17 mouse cellular contexts compared by ENCODE assay signal in the genomic region with DNA sequence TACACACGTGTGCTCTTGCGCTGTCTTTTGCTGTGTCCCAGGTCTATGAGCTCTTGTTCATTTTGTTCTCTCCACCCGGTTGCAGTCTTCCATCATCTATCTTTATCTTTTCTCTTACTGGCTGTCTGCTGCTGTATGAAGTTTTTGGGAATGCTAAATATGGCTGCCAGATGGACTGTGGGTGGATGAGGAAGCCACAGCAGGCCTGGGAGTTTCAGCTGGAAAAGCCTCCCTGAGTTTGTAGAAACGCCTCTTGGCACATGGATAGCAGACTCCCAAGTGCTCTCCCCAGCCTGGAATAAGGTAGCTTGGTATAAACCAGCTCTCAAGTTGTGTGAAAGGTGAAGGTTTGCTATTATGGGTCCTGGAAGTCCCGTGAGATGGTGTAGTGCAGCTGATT. TPM values are rescaled to one million over a fixed set of nuclear protein-coding genes. Genes with fewer than 3 reads are reported as not detected.
DNase-seq lines count a peak whose midpoint lies in the region; ATAC-seq and TF ChIP-seq lines count a peak whose summit lies in the region.
"Had no signal": no experiment of that assay in that cellular context is flagged by ENCODE, and none has a peak within 500 bp of the region (broad histone marks: within the 10 kb centered on the region; RNA-seq: fewer than 3 reads in every experiment).

No protein-coding gene starts in this region.

- intact Hi-C loops in left cerebral cortex, adult 2 months (cut with DNase I): loop anchor here (1.0 to 10.0 kb wide), 6 partner anchors 34 to 726 kb away; a partner anchor contains a TSS

- TF ChIP-seq CTCF in left cerebral cortex, adult 2 months (IDR thresholded peaks at IDR 0.05): no peak

- peak overlapping the region; percentile 93 for H3K27ac ChIP-seq in left cerebral cortex, adult 2 months
- H3K27ac ChIP-seq: hindbrain, postnatal 0 days; limb, embryonic 15.5 days had no signal

- peak; percentile 93 to 94 for DNase-seq in frontal cortex, adult 2 months (ENCODE audit: extremely low spot score in 1 of 2, low spot score in 1 of 2)
- peak; percentile 86 for DNase-seq in layer of hippocampus, adult 11-12 months (ENCODE audit: low spot score)
- DNase-seq in left cerebral cortex, adult 2 months (ENCODE audit: extremely low spot score in 1 of 2, low spot score in 2 of 2): peak; percentile 67 to 76
- peak; percentile 83 to 92 for DNase-seq in right cerebral cortex, postnatal 36 days (ENCODE audit: low spot score in 2 of 2)
- DNase-seq in urinary bladder, postnatal 14 days (ENCODE audit: low spot score): no peak
- DNase-seq in kidney, adult 9 months: no peak
- DNase-seq: adrenal gland, postnatal 10 days; cerebellum, postnatal 10 days; gastrocnemius, postnatal 14 days; heart, postnatal 10 days; kidney, adult 8-10 months; liver, postnatal 0 days; lung, postnatal 4 days had no signal

- H3K4me3 ChIP-seq in left cerebral cortex, adult 2 months: no peak overlapping the region
- H3K4me3 ChIP-seq: limb, embryonic 15.5 days had no signal

- ATAC-seq in inflammation-experienced regulatory T-cells, adult 6 months: no peak
- ATAC-seq: CD4-positive, CD25-positive, alpha-beta regulatory T cell, adult 4 months; hindbrain, postnatal 0 days; liver, postnatal 0 days had no signal

RNA-seq across cellular contexts. Expression of a gene that starts 41.2 kb away (rescaled TPM):
- 12.0 and 12.7 TPM in 2 replicates for polyA plus RNA-seq in frontal cortex, adult 2 months (2012; rRNA removed)
- total RNA-seq in left cerebral cortex, adult 2 months (2021): 10 to 100 TPM; 25.2 to 25.4 TPM
- 10 to 100 TPM in 2 of 3 experiments, 1 to 10 TPM in 1; 9.6 to 12.8 (median 11.9) TPM for polyA plus RNA-seq in inflammation-experienced regulatory T-cells, adult 6 months (2017; shearing (Covaris generic))

Comparison
In these comparisons a context has a peak if more than half of its experiments do, and no peak if none do; other contexts are left out.
1. DNase-seq: peak in frontal cortex, adult 2 months (2 of 2), layer of hippocampus, adult 11-12 months (single experiment), left cerebral cortex, adult 2 months (2 of 2) and right cerebral cortex, postnatal 36 days (2 of 2); none in urinary bladder, postnatal 14 days (single experiment) and kidney, adult 9 months (single experiment).